Mouse (Mus musculus) 3T3-L1 (cell line): ENCODE data around the gene Gm3402.
A peak's percentile ranks its signal among the peaks of the same experiment; 100 is the strongest.
"Not testable (repeated sequence)": the region's sequence is repeated elsewhere in the genome, so short reads cannot be mapped to it uniquely, and the experiment has no call there.

Experiments used
- DNase-seq: peaks from one replicate; pipeline ENCODE4 v3.0.0-alpha.2; 2015; ENCODE audit warnings: low read depth, low spot score

The Gm3402 gene

DNA sequence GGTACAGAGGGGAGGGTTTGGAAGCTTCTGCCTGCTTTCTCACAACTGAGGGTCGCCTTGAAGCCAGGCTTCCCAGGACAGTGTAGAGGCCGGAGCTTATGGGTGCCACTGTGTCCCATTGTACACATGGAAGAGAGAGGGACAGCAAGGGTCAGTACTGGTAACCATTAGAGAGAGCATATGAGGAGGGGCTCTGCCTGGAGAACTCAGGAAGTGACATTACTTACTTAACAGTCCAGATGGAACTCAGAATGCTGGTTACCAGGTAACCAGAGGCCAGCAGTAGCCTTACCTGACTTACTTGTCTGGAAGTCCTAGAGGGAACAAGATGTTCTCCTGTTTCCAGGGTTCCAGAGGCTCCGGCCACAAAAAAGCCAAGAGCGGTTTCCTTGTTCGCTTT, at the start of gene Gm3402:
TSS of gene Gm3402 (plus strand) at position 301 of the 400 bp plus-strand sequence.
- not testable (repeated sequence) for DNase-seq

DNA sequence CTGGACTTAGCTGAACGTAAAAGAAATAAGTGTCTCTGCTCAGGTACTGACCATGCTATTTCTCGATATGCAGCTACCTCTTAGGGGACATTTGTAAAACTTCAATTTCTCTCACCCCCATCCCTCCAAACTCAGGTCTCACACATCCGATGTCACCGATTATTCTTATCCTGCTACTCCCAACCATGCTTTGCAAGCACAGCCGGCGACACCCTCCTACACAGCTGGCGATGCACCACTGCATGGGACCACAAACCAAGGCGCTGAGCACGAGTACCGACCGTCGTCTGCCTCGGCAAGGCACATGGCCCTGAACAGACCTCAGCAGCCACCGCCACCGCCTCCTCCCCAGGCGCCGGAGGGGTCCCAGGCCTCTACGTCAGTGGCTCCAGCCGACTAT, 47.3 kb upstream of the Gm3402 start:
- DNase-seq, result no peak

DNA sequence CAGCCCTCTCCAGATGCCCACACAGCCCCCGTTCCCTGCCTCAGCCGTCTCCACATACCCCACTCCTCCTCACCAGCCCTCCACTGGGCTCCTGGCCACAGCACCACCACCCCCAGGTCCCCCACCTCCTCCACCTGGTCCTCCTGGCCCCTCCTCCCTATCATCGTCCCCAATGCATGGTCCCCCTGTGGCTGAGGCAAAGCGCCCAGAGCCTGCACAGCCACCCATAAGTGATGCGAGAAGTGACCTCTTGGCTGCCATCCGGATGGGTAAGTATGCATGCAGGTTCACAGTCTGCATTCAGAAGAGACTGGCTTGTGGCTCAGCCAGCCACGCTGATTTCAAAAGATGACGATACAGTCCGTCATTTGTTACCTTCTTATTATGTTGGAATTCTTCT, 45.6 kb upstream of the Gm3402 start:
- DNase-seq, result no peak

DNA sequence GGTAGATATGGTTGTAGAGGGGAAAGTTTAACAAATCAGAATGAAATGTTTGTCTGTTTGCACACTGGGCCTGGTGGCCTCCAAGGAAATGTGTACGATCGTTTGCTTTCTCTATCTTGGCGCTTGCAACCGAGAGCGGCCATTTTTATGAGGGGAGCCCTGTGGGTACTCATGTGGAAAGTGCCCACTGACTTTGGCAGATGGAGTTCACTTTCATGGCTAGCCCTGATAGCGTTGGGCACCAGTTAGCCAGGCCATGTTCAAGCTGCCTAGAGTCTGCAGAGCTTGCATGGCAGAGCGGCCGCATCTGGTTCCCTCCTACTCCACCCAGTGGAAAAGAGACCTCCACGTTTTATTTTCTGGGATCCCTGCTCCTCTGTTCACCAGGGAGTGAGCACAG, 43.1 kb upstream of the Gm3402 start:
- DNase-seq, result no peak

DNA sequence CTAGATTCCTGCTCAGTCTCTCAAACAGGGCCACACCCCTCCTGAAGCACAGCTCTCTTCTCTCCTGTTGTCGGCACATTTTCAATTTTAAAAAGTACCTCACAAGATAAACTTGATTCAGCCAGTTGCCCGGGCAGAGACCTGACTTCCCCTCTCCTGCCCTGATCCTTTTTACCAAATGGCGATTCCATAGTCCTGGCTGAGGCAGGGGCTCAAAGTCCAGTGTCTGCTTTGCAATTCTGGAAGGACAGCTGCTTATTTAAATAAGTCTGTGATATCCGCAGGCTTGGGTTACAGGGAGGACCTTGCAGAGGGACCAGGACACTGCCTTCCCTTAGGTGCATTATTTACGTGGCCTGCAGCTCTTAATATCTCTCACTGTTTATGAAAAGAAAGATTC, 42.6 kb upstream of the Gm3402 start:
- DNase-seq, result no peak

DNA sequence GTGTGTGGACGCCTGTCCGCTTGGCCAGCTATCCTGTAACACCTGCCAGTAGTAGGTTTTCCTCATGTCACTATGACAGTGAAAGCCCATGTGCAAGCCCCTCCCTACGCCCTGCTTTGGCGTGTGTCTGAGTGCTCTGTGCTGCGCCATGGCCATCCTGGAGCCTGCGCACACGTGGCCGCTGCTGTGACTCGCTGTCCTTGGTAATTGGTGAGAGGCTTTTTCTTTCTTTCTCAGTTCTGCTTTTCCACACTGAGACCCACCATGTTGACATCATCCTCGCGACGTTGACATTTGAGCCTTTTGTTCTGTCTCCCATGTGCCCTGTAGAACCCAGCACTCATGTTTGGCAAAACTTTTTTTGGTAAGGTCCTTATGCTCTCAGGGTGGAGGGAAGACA, 42.1 kb upstream of the Gm3402 start:
- no peak for DNase-seq

DNA sequence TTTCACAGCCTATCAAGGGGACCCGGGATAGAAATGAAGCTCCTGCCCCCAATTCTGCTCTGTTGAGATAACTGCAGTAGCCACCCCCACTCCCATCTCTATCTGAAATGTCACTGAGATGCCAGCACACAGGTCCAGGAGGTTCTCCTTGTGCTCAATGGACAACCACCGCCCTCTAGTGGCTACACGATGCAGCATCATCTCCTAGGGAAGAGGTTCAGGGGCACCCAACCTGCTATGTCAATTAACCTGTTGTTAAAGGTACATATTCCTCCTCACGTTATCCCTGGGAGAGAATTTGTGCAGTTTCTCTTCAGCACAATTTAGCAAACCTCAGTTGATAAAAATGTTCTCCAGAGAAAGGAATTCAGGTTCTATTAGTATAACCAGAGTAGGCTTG, 34.4 kb upstream of the Gm3402 start:
- peak; percentile 26 for DNase-seq

DNA sequence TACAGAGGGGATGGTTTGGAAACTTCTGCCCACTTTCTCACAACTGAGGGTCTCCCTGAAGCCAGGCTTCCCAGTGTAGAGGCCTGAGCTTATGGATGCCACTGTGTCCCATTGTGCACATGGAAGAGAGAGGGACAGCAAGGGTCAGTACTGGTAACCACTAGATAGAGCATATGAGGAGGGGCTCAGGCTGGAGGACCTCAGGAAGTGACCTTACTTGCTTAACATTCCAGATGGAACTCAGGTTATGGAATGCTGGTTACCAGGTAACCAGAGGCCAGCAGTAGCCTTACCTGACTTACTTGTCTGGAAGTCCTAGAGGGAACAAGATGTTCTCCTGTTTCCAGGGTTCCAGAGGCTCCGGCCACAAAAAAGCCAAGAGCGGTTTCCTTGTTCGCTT, 32.3 kb upstream of the Gm3402 start, which contains the start of gene Gm6408:
TSS of gene Gm6408 (plus strand) at position 301 of the 400 bp plus-strand sequence.
- DNase-seq, result not testable (repeated sequence)

DNA sequence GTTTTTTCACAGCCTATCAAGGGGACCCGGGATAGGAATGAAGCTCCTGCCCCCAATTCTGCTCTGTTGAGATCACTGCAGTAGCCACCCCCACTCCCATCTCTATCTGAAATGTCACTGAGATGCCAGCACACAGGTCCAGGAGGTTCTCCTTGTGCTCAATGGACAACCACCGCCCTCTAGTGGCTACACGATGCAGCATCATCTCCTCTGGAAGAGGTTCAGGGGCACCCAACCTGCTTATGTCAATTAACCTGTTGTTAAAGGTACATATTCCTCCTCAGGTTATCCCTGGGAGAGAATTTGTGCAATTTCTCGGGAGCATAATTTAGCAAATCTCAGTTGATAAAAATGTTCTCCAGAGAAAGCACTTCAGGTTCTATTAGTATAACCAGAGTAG, 25.0 kb upstream of the Gm3402 start:
- DNase-seq, result peak; percentile 39

DNA sequence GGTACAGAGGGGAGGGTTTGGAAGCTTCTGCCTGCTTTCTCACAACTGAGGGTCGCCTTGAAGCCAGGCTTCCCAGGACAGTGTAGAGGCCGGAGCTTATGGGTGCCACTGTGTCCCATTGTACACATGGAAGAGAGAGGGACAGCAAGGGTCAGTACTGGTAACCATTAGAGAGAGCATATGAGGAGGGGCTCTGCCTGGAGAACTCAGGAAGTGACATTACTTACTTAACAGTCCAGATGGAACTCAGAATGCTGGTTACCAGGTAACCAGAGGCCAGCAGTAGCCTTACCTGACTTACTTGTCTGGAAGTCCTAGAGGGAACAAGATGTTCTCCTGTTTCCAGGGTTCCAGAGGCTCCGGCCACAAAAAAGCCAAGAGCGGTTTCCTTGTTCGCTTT, 22.9 kb upstream of the Gm3402 start, which contains the start of gene Gm6370:
TSS of gene Gm6370 (plus strand) at position 301 of the 400 bp plus-strand sequence.
- not testable (repeated sequence) for DNase-seq

DNA sequence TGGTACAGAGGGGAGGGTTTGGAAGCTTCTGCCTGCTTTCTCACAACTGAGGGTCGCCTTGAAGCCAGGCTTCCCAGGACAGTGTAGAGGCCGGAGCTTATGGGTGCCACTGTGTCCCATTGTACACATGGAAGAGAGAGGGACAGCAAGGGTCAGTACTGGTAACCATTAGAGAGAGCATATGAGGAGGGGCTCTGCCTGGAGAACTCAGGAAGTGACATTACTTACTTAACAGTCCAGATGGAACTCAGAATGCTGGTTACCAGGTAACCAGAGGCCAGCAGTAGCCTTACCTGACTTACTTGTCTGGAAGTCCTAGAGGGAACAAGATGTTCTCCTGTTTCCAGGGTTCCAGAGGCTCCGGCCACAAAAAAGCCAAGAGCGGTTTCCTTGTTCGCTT, 11.8 kb upstream of the Gm3402 start, which contains the start of gene 4930449I24Rik:
TSS of gene 4930449I24Rik (plus strand) at position 301 of the 400 bp plus-strand sequence.
- DNase-seq, result not testable (repeated sequence)

DNA sequence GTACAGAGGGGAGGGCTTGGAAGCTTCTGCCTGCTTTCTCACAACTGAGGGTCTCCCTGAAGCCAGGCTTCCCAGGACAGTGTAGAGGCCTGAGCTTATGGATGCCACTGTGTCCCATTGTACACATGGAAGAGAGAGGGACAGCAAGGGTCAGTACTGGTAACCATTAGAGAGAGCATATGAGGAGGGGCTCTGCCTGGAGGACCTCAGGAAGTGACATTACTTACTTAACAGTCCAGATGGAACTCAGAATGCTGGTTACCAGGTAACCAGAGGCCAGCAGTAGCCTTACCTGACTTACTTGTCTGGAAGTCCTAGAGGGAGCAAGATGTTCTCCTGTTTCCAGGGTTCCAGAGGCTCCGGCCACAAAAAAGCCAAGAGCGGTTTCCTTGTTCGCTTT, 11.6 kb downstream of the Gm3402 start, which contains the start of gene Gm3404:
TSS of gene Gm3404 (plus strand) at position 301 of the 400 bp plus-strand sequence.
- not testable (repeated sequence) for DNase-seq

DNA sequence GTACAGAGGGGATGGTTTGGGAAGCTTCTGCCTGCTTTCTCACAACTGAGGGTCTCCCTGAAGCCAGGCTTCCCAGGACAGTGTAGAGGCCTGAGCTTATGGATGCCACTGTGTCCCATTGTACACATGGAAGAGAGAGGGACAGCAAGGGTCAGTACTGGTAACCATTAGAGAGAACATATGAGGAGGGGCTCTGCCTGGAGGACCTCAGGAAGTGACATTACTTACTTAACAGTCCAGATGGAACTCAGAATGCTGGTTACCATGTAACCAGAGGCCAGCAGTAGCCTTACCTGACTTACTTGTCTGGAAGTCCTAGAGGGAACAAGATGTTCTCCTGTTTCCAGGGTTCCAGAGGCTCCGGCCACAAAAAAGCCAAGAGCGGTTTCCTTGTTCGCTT, 23.4 kb downstream of the Gm3402 start, which contains the start of gene Gm3409:
TSS of gene Gm3409 (plus strand) at position 301 of the 400 bp plus-strand sequence.
- not testable (repeated sequence) for DNase-seq

DNA sequence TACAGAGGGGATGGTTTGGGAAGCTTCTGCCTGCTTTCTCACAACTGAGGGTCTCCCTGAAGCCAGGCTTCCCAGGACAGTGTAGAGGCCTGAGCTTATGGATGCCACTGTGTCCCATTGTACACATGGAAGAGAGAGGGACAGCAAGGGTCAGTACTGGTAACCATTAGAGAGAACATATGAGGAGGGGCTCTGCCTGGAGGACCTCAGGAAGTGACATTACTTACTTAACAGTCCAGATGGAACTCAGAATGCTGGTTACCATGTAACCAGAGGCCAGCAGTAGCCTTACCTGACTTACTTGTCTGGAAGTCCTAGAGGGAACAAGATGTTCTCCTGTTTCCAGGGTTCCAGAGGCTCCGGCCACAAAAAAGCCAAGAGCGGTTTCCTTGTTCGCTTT, 41.9 kb downstream of the Gm3402 start, which contains the start of gene Gm3415:
TSS of gene Gm3415 (plus strand) at position 301 of the 400 bp plus-strand sequence.
- DNase-seq, result not testable (repeated sequence)

DNA sequence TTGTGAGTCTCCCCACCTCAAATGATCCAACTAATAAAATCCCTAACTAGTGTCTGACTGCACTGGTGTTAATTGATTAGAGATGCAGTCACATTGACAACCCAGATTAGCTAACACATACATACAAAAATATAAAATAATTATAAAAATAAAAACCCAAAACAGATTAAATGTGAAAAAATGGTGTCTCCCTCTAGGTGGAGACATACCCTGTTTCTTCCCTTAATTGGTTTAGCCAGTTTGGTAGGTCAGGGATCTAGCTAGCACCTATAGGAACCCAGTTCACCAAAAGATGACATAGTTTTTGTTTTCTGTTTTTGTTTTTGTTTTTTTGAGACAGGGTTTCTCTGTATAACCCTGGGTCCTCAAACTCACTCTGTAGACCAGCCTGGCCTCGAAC, 50.3 kb downstream of the Gm3402 start:
- no peak for DNase-seq
